Mouse (Mus musculus) liver, adult (tissue): ENCODE measurements around the gene Ephb2.

Experiments
- GATA4 ChIP-seq: IDR thresholded peaks from 2 replicates; pipeline ENCODE4 v1.6.1; 2014; ENCODE audit warnings: mild to moderate bottlenecking, low read length; ENCODE audit not compliant: insufficient replicate concordance

The Ephb2 gene

DNA sequence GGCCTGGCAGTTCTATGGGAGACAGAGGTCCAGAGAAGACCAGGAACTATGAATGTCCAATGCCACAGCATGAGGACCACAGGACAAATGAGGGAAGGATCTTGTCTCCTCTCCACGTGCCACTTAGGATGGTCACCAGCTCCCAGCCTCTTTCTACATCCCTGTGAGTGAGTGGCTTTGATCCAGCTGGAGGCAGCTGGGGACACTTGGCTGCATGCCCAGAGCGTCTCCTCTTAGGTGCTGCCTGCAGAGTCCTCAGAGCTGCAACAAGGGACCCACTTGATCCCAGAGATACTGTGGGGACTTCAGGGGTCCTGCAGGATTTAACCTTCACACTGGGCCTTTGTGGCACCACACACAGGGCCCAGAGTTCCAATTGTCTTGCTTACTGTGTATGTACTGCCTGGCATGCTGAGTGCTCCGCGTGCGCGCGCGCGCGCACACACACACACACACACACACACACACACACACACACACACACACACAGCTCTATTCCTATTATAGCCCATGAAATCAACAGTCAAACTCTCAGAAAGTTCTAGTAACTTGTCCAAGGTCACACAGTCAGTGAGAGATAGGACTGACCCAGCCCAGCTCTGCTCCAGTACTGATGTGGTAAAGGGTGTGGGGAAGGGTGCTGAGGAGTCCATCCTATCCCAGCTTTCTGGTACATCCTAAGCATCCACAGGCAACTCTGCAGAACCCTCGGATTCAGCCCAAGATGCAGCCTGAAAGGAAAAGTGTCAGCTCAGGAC lies 204.4 kb downstream of the Ephb2 start:
- TF ChIP-seq GATA4, result no peak

GRCm38 (mm10) chr4:136626590-136626989 lies 209.2 kb downstream of the Ephb2 start:
- no peak for TF ChIP-seq GATA4

GRCm38 (mm10) chr4:136622388-136622787 lies 213.4 kb downstream of the Ephb2 start, which contains the start of gene Lactbl1:
Gene Lactbl1, plus strand, starts transcription at chr4:136622621.
- no peak for TF ChIP-seq GATA4

DNA sequence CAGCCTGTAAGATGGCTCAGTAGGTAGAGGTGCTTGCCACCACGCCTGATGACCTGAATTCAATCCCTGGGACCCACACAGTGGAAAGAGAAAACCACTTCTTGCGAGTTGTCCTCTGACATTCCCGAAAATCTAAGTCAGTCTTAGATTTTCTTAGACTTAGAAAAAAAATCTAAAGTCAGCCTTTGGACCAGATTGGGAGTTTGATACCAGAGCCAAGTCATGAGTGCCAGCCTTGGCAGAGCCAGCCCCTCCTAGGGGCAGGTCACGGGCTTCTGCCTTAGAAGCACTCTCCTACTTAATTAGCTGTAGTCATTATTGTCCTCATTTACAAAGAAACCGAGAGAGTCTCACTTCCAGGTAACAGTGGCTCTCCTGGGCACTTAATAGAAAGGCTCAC lies 213.8 kb downstream of the Ephb2 start:
- no peak for TF ChIP-seq GATA4

GRCm38 (mm10) chr4:136621336-136621735 lies 214.5 kb downstream of the Ephb2 start:
- no peak for TF ChIP-seq GATA4

DNA sequence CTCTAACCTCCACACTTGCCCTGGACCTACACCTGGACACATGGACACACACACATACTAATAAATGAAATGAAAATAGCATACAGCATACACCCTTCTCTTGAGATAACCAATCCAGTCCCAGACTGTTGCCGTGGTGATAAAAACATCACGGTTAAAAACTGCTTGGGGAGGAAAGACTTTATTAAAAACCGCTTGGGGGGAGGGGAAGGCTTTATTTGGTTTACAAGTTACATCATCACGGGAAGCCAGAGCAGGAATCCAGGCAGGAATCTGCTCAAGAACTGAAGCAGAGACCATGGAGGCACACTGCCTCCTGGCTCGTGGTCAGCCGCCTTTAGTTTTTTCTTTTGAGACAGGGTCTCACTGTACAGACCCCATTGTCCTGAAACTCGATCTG lies 222.1 kb downstream of the Ephb2 start:
- no peak for TF ChIP-seq GATA4

DNA sequence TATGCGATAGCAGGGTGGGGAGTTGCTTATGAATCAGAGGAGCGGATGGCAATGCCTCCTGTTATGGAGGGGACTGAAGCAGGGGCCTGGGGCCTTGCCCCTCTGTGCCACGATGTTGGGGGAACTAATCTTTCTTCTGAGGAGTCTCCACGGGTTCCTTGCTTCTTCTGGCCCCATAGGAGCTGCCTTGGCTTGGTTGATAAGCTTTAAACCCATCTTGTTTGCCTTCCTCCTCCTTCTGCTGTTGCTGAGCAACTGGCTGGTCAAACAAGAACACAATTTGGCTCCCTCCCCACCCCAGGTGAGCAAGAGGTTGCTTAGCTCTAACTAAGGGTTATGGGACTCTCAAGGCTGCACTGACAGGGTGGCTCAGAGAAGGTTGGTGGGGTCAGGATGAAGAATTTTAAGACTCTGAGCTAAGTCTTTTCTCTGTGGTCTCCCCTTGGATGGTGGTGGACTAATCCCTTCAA lies 225.4 kb downstream of the Ephb2 start, which contains the start of gene Tex46:
Gene Tex46 (plus strand): TSS at position 51 of the 470 bp plus-strand sequence.
- no peak for TF ChIP-seq GATA4

GRCm38 (mm10) chr4:136605756-136606485 lies 229.9 kb downstream of the Ephb2 start:
- no peak for TF ChIP-seq GATA4

DNA sequence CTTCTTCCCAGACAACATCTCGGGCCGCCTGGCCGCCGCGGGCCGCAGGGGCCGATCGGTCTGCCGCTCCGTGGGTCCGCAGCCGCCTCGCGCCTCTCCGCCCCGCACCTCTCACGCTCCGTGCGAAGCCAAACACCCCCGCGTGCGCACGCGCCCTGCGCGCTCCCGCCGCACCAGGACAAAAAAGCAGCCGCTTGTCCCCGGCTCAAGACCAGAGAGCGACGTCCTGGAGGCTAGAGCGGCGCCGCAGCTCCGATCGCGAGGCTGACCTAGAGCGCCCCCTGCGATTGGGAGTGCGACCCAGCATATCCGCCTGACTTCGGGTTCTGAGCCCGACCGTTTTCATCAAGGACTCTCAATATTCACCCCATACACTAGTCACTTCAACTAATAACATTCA lies 233.2 kb downstream of the Ephb2 start, which contains the start of gene Kdm1a:
Gene Kdm1a (minus strand): TSS at position 156 of the 400 bp plus-strand sequence.
- peak; percentile 56; the same call in 1 of the 2 replicates for TF ChIP-seq GATA4

DNA sequence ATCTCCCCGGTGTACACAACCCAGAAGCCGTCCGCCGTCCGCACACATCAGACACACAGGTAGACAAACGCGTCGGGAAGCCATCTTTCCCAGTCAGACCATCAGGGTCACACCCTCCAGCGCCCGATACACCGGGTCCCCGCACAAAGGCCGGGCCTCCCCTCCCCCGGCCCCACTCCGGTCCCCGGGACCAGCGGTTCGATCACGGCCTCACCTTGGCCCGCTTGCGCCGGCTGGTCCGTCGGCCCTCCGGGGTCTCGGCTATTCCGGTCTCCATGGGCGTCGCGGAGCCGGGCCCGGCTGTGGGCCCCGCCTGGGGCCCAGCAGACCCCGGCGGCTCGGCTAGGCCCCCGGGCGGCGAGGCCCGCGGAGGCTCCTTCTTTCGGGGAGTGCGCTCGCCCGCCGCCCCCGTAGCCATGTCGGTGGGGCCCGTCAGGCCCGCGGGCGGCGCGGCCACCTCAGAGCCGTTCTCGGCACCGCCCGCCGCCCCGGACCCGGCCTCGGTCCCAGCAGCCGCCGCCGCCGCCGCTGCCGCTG lies 233.7 kb downstream of the Ephb2 start:
- no peak for TF ChIP-seq GATA4

DNA sequence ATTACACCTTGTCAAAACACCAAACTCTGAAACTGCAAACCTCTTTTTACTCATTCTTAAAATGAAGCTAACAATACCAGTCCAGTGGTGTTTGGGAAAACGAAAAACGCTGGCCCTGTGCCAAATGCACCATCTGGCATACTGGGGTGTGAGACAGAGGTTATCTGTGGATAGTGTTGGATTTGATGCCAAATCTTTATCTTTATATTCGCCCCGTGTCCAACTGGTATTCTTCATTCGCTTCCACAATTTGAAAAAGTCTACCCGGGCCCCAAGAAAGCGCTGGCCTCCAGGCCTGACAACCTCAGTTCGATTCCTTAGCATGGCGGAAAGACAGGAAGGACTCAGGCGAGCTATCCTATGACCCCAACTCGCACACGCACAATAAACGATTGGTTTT lies 234.3 kb downstream of the Ephb2 start:
- TF ChIP-seq GATA4, result no peak

GRCm38 (mm10) chr4:136600536-136600935 lies 235.3 kb downstream of the Ephb2 start:
- no peak for TF ChIP-seq GATA4

DNA sequence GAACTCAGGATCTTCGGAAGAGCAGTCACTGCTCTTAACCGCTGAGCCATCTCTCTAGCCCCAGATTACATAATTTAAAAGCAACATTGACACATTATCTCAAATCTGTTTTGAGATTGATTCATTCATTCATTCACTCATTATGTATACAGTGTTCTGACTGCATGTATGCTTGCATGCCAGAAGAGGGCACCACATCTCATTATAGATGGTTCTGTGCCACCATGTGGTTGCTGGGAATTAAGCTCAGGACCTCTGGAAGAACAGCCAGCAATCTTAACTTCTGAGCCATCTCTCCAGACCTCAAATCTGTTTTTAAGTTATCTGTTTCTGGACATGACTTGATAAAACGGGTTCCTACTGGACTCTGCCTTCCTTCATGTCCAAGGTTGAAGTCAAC lies 235.9 kb downstream of the Ephb2 start:
- TF ChIP-seq GATA4, result no peak

- no peak for TF ChIP-seq GATA4
These were observed 237.4 kb downstream of the Ephb2 start for GRCm38 (mm10) chr4:136598268-136598876.
